Mouse (Mus musculus) cerebellum, adult 2 months (tissue): ENCODE data around the gene She.

Source experiments
- CTCF ChIP-seq: fragments of 200-500 bp; IDR thresholded peaks from 2 replicates; pipeline ENCODE4 v1.5.1; 2011; ENCODE audit warnings: low read depth, mild to moderate bottlenecking, control low read depth, low read length, moderate library complexity, borderline replicate concordance; ENCODE audit not compliant: insufficient read depth
- POLR2A ChIP-seq: fragments of 200-500 bp; IDR thresholded peaks from 2 replicates; pipeline ENCODE4 v1.6.1; 2011; ENCODE audit warnings: low read length, control low read depth, borderline replicate concordance; ENCODE audit not compliant: insufficient read depth

DNA sequence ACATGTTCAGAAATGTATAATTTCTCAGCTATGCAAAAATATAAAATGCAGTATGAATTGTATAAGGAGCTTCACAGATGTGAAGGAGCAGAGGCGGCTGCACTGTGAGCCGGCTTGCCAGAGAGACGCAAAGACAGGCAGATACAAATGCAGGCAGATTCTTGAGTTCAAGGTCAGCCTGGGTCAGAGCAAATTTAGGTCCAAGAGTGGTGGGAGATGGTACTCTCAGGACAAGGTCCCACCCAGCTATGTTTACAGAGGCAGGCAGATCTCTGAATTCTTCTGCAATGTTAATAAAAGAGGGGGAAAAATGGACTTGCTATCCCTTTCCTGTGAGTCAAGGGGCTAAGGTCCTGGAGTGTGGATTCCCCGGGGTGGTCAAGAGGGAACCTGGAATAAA is 34.6 kb downstream of the She start:
- no peak for TF ChIP-seq CTCF
- no peak for TF ChIP-seq POLR2A
